Comparison of ENCODE assay signal across 9 mouse cellular contexts in genomic region chr19:5660942-5661751, GRCm38 (mm10). TPM values are rescaled to one million over a fixed set of nuclear protein-coding genes. Genes with fewer than 3 reads are reported as not detected.
A peak's percentile ranks its signal among the peaks of the same experiment; 100 is the strongest.
DNase-seq lines count a peak whose midpoint lies in the region; ATAC-seq and TF ChIP-seq lines count a peak whose summit lies in the region.
"Had no signal": no experiment of that assay in that cellular context is flagged by ENCODE, and none has a peak within 500 bp of the region (broad histone marks: within the 10 kb centered on the region; RNA-seq: fewer than 3 reads in every experiment).

No protein-coding gene starts in this region.

- no peaks in the 10 kb centered on the region for H3K9me3 ChIP-seq in forebrain, embryonic 14.5 days (replicated peaks; ENCODE audit: control insufficient read depth, low read length)
- H3K9me3 ChIP-seq in forebrain, embryonic 11.5 days (ENCODE audit: control insufficient read depth, low read length) = no peaks in the 10 kb centered on the region
- H3K9me3 ChIP-seq in hindbrain, postnatal 0 days (ENCODE audit: low read length) = no peaks in the 10 kb centered on the region
- H3K9me3 ChIP-seq in liver, embryonic 12.5 days (replicated peaks) = no peaks in the 10 kb centered on the region

- DNase-seq in forebrain, embryonic 14.5 days (ENCODE audit: low spot score) = no peak
- no peak for DNase-seq in forebrain, embryonic 11.5 days (ENCODE audit: low spot score)
- no peak for DNase-seq in hindbrain, postnatal 0 days (ENCODE audit: low spot score)
- DNase-seq in skeletal muscle tissue, adult 2 months (ENCODE audit: low read depth, low spot score) = peak; percentile 52
- DNase-seq in ovary, adult 18-20 months (ENCODE audit: low spot score) = no peak
- no peak for DNase-seq in cerebellum, postnatal 14 days

- peaks cover 3% of the 10 kb centered on the region; the same call in 1 of the 2 replicates for H3K4me1 ChIP-seq in forebrain, embryonic 14.5 days (ENCODE audit: control insufficient read depth, insufficient read depth, low read length)
- peaks cover 9% of the 10 kb centered on the region; the same call in 1 of the 2 replicates for H3K4me1 ChIP-seq in forebrain, embryonic 11.5 days (replicated peaks; ENCODE audit: control insufficient read depth, insufficient read depth, low read length)
- H3K4me1 ChIP-seq in hindbrain, postnatal 0 days (ENCODE audit: insufficient read depth, low read length) = no peaks in the 10 kb centered on the region
- H3K4me1 ChIP-seq in liver, embryonic 12.5 days = peaks cover 73% of the 10 kb centered on the region

- peak overlapping the region; percentile 1; the same call in 1 of the 2 replicates for H3K27ac ChIP-seq in forebrain, embryonic 14.5 days (ENCODE audit: low read depth, low read length)
- no peak overlapping the region for H3K27ac ChIP-seq in forebrain, embryonic 11.5 days (ENCODE audit: low read depth, low read length)
- H3K27ac ChIP-seq in hindbrain, postnatal 0 days = no peak overlapping the region
- peak overlapping the region; percentile 96 for H3K27ac ChIP-seq in liver, embryonic 12.5 days

- no peak overlapping the region for H3K9ac ChIP-seq in forebrain, embryonic 14.5 days (ENCODE audit: low read length)
- H3K9ac ChIP-seq in forebrain, embryonic 11.5 days (ENCODE audit: low read length) = no peak overlapping the region
- H3K9ac ChIP-seq in hindbrain, postnatal 0 days (replicated peaks; ENCODE audit: low read length) = 0 out of 2 replicates have a peak overlapping the region, but pooled peaks have one; percentile 13
- peak overlapping the region; percentile 93 for H3K9ac ChIP-seq in liver, embryonic 12.5 days

- no peak overlapping the region for H3K4me3 ChIP-seq in forebrain, embryonic 14.5 days (ENCODE audit: low read depth, low read length)
- H3K4me3 ChIP-seq in forebrain, embryonic 11.5 days (ENCODE audit: low read depth, low read length) = no peak overlapping the region
- no peak overlapping the region for H3K4me3 ChIP-seq in hindbrain, postnatal 0 days (ENCODE audit: low read length)
- peak overlapping the region; percentile 74 for H3K4me3 ChIP-seq in liver, embryonic 12.5 days

- peaks cover 1% of the 10 kb centered on the region for H3K27me3 ChIP-seq in forebrain, embryonic 14.5 days (replicated peaks; ENCODE audit: control insufficient read depth, insufficient read depth, low read length)
- H3K27me3 ChIP-seq in forebrain, embryonic 11.5 days (ENCODE audit: control insufficient read depth, insufficient read depth, low read length) = no peaks in the 10 kb centered on the region
- H3K27me3 ChIP-seq in hindbrain, postnatal 0 days (ENCODE audit: insufficient read depth, low read length) = no peaks in the 10 kb centered on the region
- H3K27me3 ChIP-seq in liver, embryonic 12.5 days (replicated peaks) = no peaks in the 10 kb centered on the region

- ATAC-seq in forebrain, embryonic 14.5 days = no peak
- ATAC-seq in forebrain, embryonic 11.5 days (replicated peaks; ENCODE audit: low FRiP score) = no peak
- peak; percentile 39 for ATAC-seq in common myeloid progenitor, adult 5-6 weeks (replicated peaks; ENCODE audit: low read depth, poor library complexity, severe bottlenecking)
- no peak for ATAC-seq in hindbrain, postnatal 0 days
- no peak for ATAC-seq in liver, embryonic 12.5 days

- peaks cover 20% of the 10 kb centered on the region for H3K36me3 ChIP-seq in forebrain, embryonic 14.5 days (ENCODE audit: control insufficient read depth, insufficient read depth, low read length)
- H3K36me3 ChIP-seq in forebrain, embryonic 11.5 days (ENCODE audit: control insufficient read depth, insufficient read depth, low read length) = peaks cover under 1% of the 10 kb centered on the region; the same call in 1 of the 2 replicates
- peaks cover 18% of the 10 kb centered on the region for H3K36me3 ChIP-seq in hindbrain, postnatal 0 days (ENCODE audit: insufficient read depth, low read length)
- H3K36me3 ChIP-seq in liver, embryonic 12.5 days = peaks cover 71% of the 10 kb centered on the region

- no peak for TF ChIP-seq CTCF in hindbrain, postnatal 0 days (IDR thresholded peaks at IDR 0.05; ENCODE audit: low read depth)

- 80% methylated on average over 14 of the region's 16 CpGs for WGBS in forebrain, embryonic 14.5 days
- WGBS in forebrain, embryonic 11.5 days = 86% methylated on average over 16 of the region's 16 CpGs
- 88% methylated on average over 16 of the region's 16 CpGs for WGBS in hindbrain, postnatal 0 days
- 23% methylated on average over 16 of the region's 16 CpGs for WGBS in liver, embryonic 12.5 days (ENCODE audit: insufficient replicate concordance)

- H3K4me2 ChIP-seq in forebrain, embryonic 14.5 days (ENCODE audit: low read length) = no peak overlapping the region
- no peak overlapping the region for H3K4me2 ChIP-seq in forebrain, embryonic 11.5 days (ENCODE audit: low read depth, low read length, severe bottlenecking)
- H3K4me2 ChIP-seq in hindbrain, postnatal 0 days (ENCODE audit: low read depth, low read length) = peak overlapping the region; percentile 25; the same call in 1 of the 2 replicates
- H3K4me2 ChIP-seq in liver, embryonic 12.5 days = peak overlapping the region; percentile 95

RNA-seq across cellular contexts. Expression of gene Sipa1, which starts 2.4 kb away (rescaled TPM):
- 9.2 and 10.2 TPM in 2 replicates for polyA plus RNA-seq in forebrain, embryonic 14.5 days (2014; fragmentation: Nextera tagmentation; extraction: Ambion mirVana)
- 18.4 and 19.9 TPM in 2 replicates for polyA plus RNA-seq in forebrain, embryonic 11.5 days (2014; fragmentation: Nextera tagmentation; extraction: Ambion mirVana)
- total RNA-seq in common myeloid progenitor, adult 5-6 weeks (2017) = 23.0 and 113 TPM in 2 replicates
- total RNA-seq in hindbrain, postnatal 0 days (2014; rRNA removed) = 25.6 and 43.2 TPM in 2 replicates
- 18.7 and 18.8 TPM in 2 replicates for polyA plus RNA-seq in hindbrain, postnatal 0 days (2015; fragmentation: Nextera tagmentation; extraction: Ambion mirVana)
- 41.4 and 41.8 TPM in 2 replicates for polyA plus RNA-seq in liver, embryonic 12.5 days (2016; fragmentation: Nextera tagmentation; extraction: Ambion mirVana)

RNA-seq across cellular contexts. Expression of gene Rela, which starts 23.9 kb away (rescaled TPM):
- 29.8 and 35.8 TPM in 2 replicates for polyA plus RNA-seq in forebrain, embryonic 14.5 days (2014; fragmentation: Nextera tagmentation; extraction: Ambion mirVana)
- polyA plus RNA-seq in forebrain, embryonic 11.5 days (2014; fragmentation: Nextera tagmentation; extraction: Ambion mirVana) = 37.8 and 39.9 TPM in 2 replicates
- total RNA-seq in common myeloid progenitor, adult 5-6 weeks (2017) = 34.8 and 44.1 TPM in 2 replicates
- 40.1 and 40.8 TPM in 2 replicates for total RNA-seq in hindbrain, postnatal 0 days (2014; rRNA removed)
- 30.3 and 33.1 TPM in 2 replicates for polyA plus RNA-seq in hindbrain, postnatal 0 days (2015; fragmentation: Nextera tagmentation; extraction: Ambion mirVana)
- polyA plus RNA-seq in liver, embryonic 12.5 days (2016; fragmentation: Nextera tagmentation; extraction: Ambion mirVana) = 32.1 and 33.6 TPM in 2 replicates

RNA-seq across cellular contexts. Expression of gene Map3k11, which starts 27.4 kb away (rescaled TPM):
- 9.2 and 11.8 TPM in 2 replicates for polyA plus RNA-seq in forebrain, embryonic 14.5 days (2014; fragmentation: Nextera tagmentation; extraction: Ambion mirVana)
- polyA plus RNA-seq in forebrain, embryonic 11.5 days (2014; fragmentation: Nextera tagmentation; extraction: Ambion mirVana) = 20.4 and 21.7 TPM in 2 replicates
- total RNA-seq in common myeloid progenitor, adult 5-6 weeks (2017) = 18.8 and 21.6 TPM in 2 replicates
- total RNA-seq in hindbrain, postnatal 0 days (2014; rRNA removed) = 20.6 and 20.7 TPM in 2 replicates
- 10.0 and 10.7 TPM in 2 replicates for polyA plus RNA-seq in hindbrain, postnatal 0 days (2015; fragmentation: Nextera tagmentation; extraction: Ambion mirVana)
- 25.8 and 27.7 TPM in 2 replicates for polyA plus RNA-seq in liver, embryonic 12.5 days (2016; fragmentation: Nextera tagmentation; extraction: Ambion mirVana)

RNA-seq across cellular contexts. Expression of gene Pcnx3, which starts 27.6 kb away (rescaled TPM):
- polyA plus RNA-seq in forebrain, embryonic 14.5 days (2014; fragmentation: Nextera tagmentation; extraction: Ambion mirVana) = 20.9 and 24.6 TPM in 2 replicates
- polyA plus RNA-seq in forebrain, embryonic 11.5 days (2014; fragmentation: Nextera tagmentation; extraction: Ambion mirVana) = 34.1 and 37.7 TPM in 2 replicates
- total RNA-seq in common myeloid progenitor, adult 5-6 weeks (2017) = 18.0 and 19.8 TPM in 2 replicates
- total RNA-seq in hindbrain, postnatal 0 days (2014; rRNA removed) = 75.1 and 97.0 TPM in 2 replicates
- 16.8 and 17.2 TPM in 2 replicates for polyA plus RNA-seq in hindbrain, postnatal 0 days (2015; fragmentation: Nextera tagmentation; extraction: Ambion mirVana)
- polyA plus RNA-seq in liver, embryonic 12.5 days (2016; fragmentation: Nextera tagmentation; extraction: Ambion mirVana) = 18.4 and 18.6 TPM in 2 replicates

RNA-seq across cellular contexts. Expression of gene Kcnk7, which starts 43.0 kb away (rescaled TPM):
- polyA plus RNA-seq in forebrain, embryonic 14.5 days (2014; fragmentation: Nextera tagmentation; extraction: Ambion mirVana) = 0.17 TPM in 1 of 2 replicates, not detected in the other
- polyA plus RNA-seq in forebrain, embryonic 11.5 days (2014; fragmentation: Nextera tagmentation; extraction: Ambion mirVana) = not detected in 2 replicates
- total RNA-seq in common myeloid progenitor, adult 5-6 weeks (2017) = not detected in 2 replicates
- not detected in 2 replicates for total RNA-seq in hindbrain, postnatal 0 days (2014; rRNA removed)
- 0.19 and 0.61 TPM in 2 replicates for polyA plus RNA-seq in hindbrain, postnatal 0 days (2015; fragmentation: Nextera tagmentation; extraction: Ambion mirVana)
- polyA plus RNA-seq in liver, embryonic 12.5 days (2016; fragmentation: Nextera tagmentation; extraction: Ambion mirVana) = 0.18 and 0.19 TPM in 2 replicates
- total RNA-seq: left cerebral cortex, postnatal 25 days had no signal

Comparison
In these comparisons a context has a peak if more than half of its experiments do, and no peak if none do; other contexts are left out.
1. H3K27ac ChIP-seq: peak in forebrain, embryonic 14.5 days (single experiment) and liver, embryonic 12.5 days (single experiment); none in forebrain, embryonic 11.5 days (single experiment) and hindbrain, postnatal 0 days (single experiment).
2. H3K4me2 ChIP-seq: peak in hindbrain, postnatal 0 days (single experiment) and liver, embryonic 12.5 days (single experiment); none in forebrain, embryonic 14.5 days (single experiment) and forebrain, embryonic 11.5 days (single experiment).
3. H3K9ac ChIP-seq: peak in hindbrain, postnatal 0 days (single experiment) and liver, embryonic 12.5 days (single experiment); none in forebrain, embryonic 14.5 days (single experiment) and forebrain, embryonic 11.5 days (single experiment).